Mouse (Mus musculus): Measurements from ENCODE around the gene Ntrk2.

Gene Ntrk2

GRCm38 (mm10) chr13:58843826-58844225 lies 37.5 kb downstream of the Ntrk2 start:
- no peak for DNase-seq (ENCODE audit: low read depth)

GRCm38 (mm10) chr13:58848578-58848977 lies 42.2 kb downstream of the Ntrk2 start:
- no peak for DNase-seq (ENCODE audit: low read depth)

- DNase-seq (ENCODE audit: low read depth) = no peak
Measured at GRCm38 (mm10) chr13:58853685-58854084, 47.3 kb downstream of the Ntrk2 start.

- DNase-seq (ENCODE audit: low read depth) = no peak
Measured at GRCm38 (mm10) chr13:58866239-58866638, 59.9 kb downstream of the Ntrk2 start.

- DNase-seq (ENCODE audit: low read depth) = no peak
Measured at GRCm38 (mm10) chr13:58866776-58867435, 60.5 kb downstream of the Ntrk2 start.

- DNase-seq (ENCODE audit: low read depth) = no peak
Measured at GRCm38 (mm10) chr13:58882468-58882867, 76.1 kb downstream of the Ntrk2 start.

GRCm38 (mm10) chr13:58882916-58883315 lies 76.5 kb downstream of the Ntrk2 start:
- DNase-seq (ENCODE audit: low read depth) = no peak

- no peak for DNase-seq (ENCODE audit: low read depth)
Measured at GRCm38 (mm10) chr13:58886108-58886507, 79.7 kb downstream of the Ntrk2 start.

GRCm38 (mm10) chr13:58896254-58896910 lies 90.0 kb downstream of the Ntrk2 start:
- no peak for DNase-seq (ENCODE audit: low read depth)

- DNase-seq (ENCODE audit: low read depth) = no peak
Measured at GRCm38 (mm10) chr13:58899337-58899736, 93.0 kb downstream of the Ntrk2 start.

GRCm38 (mm10) chr13:58902313-58902712 lies 95.9 kb downstream of the Ntrk2 start:
- DNase-seq (ENCODE audit: low read depth) = no peak

- DNase-seq (ENCODE audit: low read depth) = no peak
Measured at GRCm38 (mm10) chr13:58904742-58905735, 98.7 kb downstream of the Ntrk2 start.

- DNase-seq (ENCODE audit: low read depth) = no peak
Measured at GRCm38 (mm10) chr13:58911936-58912335, 105.6 kb downstream of the Ntrk2 start.

GRCm38 (mm10) chr13:58912559-58912958 lies 106.2 kb downstream of the Ntrk2 start:
- DNase-seq (ENCODE audit: low read depth) = no peak

- no peak for DNase-seq (ENCODE audit: low read depth)
Measured at GRCm38 (mm10) chr13:58914061-58914814, 107.9 kb downstream of the Ntrk2 start.

- DNase-seq (ENCODE audit: low read depth) = no peak
Measured at GRCm38 (mm10) chr13:58916348-58916747, 110.0 kb downstream of the Ntrk2 start.

- no peak for DNase-seq (ENCODE audit: low read depth)
Measured at GRCm38 (mm10) chr13:58920241-58920640, 113.9 kb downstream of the Ntrk2 start.

- DNase-seq (ENCODE audit: low read depth) = no peak
Measured at GRCm38 (mm10) chr13:58921255-58921654, 114.9 kb downstream of the Ntrk2 start.

GRCm38 (mm10) chr13:58921705-58922104 lies 115.3 kb downstream of the Ntrk2 start:
- DNase-seq (ENCODE audit: low read depth) = no peak

GRCm38 (mm10) chr13:58922174-58922573 lies 115.8 kb downstream of the Ntrk2 start:
- DNase-seq (ENCODE audit: low read depth) = no peak

- no peak for DNase-seq (ENCODE audit: low read depth)
Measured at GRCm38 (mm10) chr13:58923496-58923895, 117.1 kb downstream of the Ntrk2 start.

- no peak for DNase-seq (ENCODE audit: low read depth)
Measured at GRCm38 (mm10) chr13:58924486-58924885, 118.1 kb downstream of the Ntrk2 start.

Data from induced T-regulatory cell, adult 2 months (primary cell).